Mouse (Mus musculus) thymus, adult 2 months (tissue): ENCODE measurements around the gene Cdc25b.

Experiments
- CTCF ChIP-seq: fragments of 200-500 bp; IDR thresholded peaks from 2 replicates; pipeline ENCODE4 v1.5.1; 2012; ENCODE audit warnings: mild to moderate bottlenecking, control low read depth, low read length, moderate library complexity, borderline replicate concordance; ENCODE audit not compliant: control insufficient read depth, poor library complexity, insufficient read depth; ENCODE audit errors: extremely low read depth
- POLR2A ChIP-seq: fragments of 200-500 bp; IDR thresholded peaks from 2 replicates; pipeline ENCODE4 v1.6.1; 2012; ENCODE audit warnings: mild to moderate bottlenecking, low read length, control low read depth, moderate library complexity; ENCODE audit not compliant: control insufficient read depth, poor library complexity, insufficient read depth; ENCODE audit errors: extremely low read depth

DNA sequence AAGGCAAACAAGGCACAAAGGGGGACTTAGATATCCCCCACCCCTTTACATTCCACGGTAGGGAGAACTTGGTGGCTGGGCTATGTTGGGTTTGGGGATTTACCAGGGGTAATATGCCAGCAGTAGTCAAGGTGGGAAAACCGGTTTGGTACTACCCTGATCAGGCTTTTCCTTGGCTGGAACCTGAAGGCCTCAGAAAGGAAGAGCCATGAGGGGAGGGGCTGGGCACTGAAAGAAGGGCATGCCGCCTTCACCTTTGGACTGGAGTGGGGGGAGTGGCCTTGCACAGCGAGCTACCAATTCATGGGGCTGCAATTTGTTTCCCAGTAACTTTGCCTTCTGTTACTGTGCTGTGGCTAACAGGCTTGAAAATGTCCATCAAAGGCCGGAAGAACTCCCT, 10.3 kb upstream of the Cdc25b start:
- TF ChIP-seq CTCF (no peak), POLR2A (no peak)
